Mouse (Mus musculus) MEL-GATA-1-ER (cell line): ENCODE measurements around the gene 4930442H23Rik.

ENCODE experiments used
- DNase-seq: peaks from one replicate; pipeline ENCODE4 v3.0.0-alpha.2; 2012; ENCODE audit warnings: low read depth; ENCODE audit errors: extremely low read depth

The 4930442H23Rik gene

DNA sequence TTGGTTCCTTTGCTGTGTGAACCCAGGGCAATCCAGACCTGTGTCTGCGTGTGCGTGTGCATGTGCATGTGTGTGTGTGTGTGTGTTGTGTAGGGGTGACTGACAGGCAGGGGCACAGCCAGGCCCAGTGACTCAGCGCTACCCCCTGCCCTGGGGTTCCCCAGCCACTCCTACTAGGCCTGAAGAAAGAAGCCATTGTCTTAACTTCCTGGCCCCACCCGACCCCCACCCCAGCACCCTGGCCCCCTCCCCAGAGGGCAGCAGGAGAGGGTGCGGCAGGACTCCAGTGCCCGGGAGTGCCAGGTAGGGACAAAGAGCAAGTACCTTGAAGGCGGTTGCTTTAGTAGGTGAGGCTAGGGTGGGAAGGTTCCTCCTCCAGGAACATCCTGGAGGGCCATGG lies 37.9 kb downstream of the 4930442H23Rik start:
- no peak for DNase-seq

DNA sequence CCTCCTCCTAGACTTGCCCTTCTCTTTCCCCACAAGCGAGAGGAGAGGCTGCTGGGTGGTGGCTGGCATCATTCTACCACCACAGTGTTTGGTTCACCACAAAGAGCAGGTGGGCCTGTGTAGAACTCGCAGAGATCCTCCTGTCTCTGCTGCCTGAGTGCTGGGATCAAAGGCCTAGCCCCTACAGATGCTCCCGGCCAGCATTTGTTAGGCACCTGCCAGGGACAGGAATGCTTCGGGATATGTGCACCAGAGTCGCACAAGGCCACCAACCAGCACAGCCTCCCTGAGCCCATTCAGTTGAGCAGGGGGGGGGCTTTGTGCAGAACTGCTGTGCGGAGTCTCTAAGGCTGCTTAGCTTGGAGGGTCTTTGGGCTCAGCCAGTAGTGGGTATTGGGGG lies 38.3 kb downstream of the 4930442H23Rik start:
- no peak for DNase-seq

DNA sequence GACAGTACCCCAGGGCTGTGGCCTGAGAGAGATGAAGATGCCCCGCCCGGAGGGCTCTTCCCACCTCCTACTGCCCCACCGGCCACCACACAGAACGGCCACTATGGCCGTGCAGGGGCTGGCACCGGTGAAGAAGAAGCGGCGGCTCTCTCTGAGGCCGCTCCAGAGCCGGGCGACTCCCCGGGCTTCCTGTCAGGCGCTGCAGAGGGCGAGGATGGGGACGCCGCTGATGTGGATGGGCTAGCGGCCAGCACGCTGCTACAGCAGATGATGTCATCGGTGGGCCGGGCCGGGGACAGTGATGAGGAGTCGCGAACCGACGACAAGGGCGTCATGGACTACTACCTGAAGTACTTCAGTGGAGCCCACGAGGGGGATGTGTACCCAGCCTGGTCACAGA lies 39.0 kb downstream of the 4930442H23Rik start:
- no peak for DNase-seq

DNA sequence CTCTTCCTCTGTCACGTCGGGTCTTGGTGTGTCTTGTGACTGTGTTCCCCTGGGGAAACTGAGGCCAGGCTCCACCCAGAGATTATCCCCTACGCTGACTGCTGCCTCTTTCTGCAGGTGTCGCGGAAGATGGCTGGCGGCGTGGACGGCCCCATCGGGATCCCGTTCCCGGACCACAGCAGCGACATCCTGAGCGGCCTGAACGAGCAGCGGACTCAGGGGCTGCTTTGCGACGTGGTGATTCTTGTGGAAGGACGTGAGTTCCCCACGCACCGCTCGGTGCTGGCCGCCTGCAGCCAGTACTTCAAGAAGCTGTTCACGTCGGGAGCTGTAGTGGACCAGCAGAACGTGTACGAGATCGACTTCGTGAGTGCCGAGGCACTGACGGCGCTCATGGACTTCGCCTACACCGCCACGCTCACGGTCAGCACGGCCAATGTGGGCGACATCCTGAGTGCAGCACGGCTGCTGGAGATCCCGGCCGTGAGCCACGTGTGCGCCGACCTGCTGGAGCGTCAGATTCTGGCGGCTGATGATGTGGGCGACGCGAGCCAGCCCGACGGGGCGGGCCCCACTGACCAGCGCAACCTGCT lies 39.7 kb downstream of the 4930442H23Rik start:
- DNase-seq = no peak

DNA sequence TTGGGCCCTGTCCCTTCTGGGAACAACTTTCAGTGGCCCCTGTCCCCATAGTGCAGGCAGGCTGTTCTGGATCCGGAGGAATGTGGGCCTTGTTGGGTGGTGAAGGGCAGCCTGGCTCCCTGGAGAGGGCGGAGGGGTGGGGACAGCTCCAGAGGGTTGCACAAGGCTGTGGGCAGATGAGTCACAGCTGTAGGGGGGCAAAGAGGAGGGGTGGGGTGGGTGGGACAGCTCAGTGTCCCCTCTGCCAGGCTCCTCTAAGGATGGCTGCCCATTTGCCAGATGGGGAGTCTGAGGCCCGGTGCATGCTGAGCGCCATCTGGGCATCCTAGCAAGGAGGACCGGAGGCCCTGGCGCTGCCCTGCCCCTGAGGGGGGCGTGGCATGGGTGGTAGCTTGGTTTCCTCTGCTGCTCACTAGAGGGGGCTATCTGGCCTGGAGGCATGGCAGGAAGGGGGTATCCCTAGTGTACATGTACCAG lies 40.5 kb downstream of the 4930442H23Rik start:
- DNase-seq = no peak

DNA sequence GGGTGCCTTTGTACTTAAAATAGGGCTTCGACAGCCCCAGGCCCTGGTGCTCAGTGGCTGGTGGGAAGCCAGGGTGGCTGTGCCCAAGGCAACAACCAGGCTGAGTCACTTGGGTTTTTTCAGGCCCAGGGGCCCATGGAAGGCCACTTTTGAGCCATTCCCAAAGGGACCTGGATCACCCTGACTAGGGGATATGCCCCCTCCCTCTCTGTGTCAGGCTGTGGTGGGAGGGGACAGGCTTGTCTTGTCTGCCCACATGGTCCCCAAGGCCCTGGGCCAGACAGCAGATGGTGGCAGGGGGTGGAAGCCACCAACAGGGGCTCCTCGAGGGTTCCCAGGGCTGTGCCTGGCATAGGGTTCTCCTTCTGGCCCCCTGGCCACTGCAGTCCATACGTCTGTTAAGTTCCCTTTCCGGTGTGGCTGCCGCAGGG lies 41.1 kb downstream of the 4930442H23Rik start:
- DNase-seq = no peak

DNA sequence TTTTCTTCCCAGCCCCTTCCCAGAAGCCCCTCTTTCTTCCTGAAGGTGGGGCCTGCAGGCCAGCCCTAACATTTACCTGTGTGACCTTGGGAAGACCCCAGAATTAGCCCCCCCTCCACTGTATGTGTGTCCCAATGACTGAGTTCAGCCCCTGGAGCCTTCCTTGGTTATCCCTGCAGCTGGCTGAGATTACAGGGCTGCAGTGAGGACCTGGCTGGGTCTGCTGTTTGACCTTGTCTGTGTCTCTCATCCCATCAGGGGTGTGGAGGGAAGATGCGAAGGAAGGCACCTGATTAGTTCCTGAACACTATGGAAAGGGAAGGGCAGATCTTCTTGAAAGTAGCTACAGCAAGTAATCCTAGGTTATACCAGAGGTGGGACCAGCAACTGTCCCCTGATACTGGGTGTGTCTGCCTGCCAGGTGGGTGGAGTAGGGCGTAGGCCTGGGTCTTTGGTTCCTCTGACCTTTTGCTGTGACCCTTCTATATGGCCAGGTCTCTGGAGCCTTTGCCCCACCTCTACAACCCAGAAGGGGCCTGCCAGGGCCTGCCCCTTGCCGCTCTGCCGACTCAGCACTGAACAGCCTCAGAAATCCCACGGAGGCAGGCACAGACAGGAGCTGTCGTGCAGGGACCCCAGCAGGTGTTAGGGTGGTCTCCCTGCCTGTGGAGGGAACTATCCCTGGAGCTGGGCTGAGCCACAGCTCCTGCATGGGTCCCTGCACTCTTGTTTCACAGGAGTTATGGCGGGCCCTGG lies 42.0 kb downstream of the 4930442H23Rik start:
- DNase-seq = no peak

DNA sequence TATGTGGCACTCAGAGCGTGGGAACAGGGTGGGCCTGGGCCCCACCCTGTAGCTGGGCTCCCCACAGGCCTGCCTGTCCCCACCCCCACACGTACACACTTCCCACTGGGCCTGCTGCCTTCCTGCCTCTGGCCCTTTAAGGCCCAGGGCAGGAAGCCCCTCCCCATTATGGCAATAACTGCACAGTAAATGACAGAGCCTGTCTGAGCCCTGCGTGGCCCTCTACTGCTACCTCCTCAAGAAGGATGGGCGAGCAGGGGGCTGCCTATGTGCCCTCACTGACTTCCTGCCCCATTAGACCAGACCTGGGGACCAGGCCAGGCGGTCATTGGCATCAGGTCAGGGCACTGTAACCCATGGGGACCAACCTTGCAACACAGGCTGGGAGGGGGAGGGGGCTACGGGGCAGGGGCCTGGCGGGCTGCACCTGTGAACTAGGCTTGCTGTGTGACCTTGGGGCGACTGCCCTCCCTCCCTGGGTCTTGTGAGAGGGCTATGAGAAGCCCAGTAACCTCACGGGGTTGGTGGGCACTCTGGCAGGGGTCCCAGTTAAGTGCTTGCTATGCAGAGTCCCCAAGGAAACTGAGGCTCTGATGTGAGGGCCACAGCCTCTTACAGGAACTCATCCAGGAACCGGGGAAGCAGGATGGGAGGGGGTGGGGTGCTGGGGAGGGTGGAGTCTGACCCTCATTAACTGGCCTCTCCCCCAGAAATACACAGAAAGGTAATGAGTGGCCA lies 42.8 kb downstream of the 4930442H23Rik start:
- DNase-seq = no peak

DNA sequence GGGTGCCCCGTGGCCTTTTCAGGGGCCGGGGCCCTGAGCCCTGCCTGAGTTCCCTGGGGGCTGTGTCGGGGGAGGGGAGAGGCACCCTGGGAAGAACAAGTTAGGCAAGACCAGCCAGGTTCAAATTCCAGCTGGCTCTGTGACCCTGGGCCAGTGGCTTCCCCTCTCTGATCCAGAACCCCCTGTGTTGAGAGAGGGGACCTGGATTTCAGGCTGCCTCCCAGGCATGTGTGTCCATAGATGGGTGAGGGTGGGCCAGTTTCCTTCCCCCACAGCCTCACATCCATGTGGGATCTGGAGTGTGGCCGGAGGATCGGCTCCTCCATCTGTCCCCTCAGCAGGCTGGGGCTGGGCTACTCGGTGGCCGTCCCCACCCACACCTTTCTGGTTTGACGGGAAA lies 43.6 kb downstream of the 4930442H23Rik start:
- no peak for DNase-seq

DNA sequence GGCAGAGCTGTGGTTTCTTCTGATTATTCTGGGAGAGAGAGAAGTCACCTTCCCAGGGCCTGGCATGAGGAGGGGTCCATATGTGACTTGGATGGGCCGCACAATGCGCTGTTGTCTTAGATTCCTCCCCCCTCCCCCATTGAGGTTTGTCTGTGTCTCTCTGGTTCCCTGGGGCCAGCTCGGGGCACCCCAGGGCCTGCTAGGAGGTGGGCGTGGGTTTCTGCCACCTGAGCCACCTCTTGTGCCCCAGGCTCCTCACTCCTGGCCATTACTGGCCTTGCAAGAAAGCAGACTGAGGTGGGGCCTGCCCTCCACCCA lies 44.2 kb downstream of the 4930442H23Rik start:
- DNase-seq = no peak

DNA sequence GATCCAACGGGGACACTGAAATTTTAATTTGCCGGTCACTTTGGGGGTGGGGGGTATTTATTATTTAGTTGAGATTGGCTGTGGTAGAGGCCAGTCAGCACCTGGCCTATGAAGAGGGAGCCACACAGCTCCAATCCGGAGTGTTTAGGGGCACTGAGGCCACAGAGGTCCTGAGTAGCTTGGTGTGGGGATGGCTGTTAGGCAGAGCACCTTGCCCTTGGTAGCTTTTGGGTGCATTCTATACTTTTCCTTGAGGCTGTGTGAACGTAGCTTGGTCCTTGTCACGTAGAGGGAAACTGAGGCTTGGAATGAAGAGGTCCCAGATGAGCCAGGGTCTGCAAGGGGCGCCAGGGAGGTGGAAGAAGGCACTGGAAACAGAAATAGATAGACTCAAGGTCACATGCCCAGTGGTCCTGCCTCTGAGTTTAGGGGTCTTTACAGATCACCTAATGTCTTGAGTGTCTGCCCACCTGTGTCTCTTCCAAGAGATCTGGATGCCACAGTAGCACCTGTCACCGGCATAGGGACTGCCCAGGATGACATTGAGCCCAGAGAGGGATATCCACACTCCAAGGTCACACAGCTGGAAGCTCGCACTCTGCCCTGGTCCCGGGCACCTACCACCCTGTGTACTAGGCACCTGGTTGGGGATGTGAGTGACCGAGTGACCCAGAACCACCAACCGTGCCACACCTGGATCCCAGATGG lies 44.7 kb downstream of the 4930442H23Rik start:
- DNase-seq = no peak

DNA sequence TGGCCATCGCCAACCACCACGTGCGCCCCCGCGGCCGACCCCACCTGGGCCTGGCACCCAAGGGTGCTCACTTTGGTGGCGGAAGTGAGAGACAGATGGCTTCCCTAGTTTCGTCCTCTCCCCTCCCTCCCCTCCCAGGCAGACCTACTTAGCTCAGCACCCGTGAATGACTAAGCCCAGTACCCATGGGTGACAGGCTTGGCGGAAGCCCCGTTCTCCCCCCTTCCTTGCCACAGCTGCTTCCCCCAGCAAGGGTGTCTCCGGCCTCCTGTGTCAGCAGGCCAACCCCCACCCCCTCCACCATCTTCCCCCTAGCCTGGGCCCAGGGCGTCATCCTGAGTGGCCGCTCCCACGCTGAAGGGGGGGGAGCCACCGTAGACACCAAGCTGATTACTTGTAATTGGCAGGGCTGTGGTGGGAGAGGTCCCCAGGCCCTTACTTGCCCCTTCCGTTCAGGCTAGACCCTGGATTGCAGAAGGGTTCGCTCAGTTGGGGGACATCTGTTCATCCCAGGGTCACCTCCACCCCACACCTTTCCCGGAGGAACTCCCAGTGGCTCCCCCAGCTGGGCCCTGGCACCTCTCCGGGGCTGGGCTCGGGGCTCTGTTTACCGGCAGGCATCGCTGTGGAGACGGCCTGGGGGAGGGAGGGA lies 45.4 kb downstream of the 4930442H23Rik start:
- no peak for DNase-seq

DNA sequence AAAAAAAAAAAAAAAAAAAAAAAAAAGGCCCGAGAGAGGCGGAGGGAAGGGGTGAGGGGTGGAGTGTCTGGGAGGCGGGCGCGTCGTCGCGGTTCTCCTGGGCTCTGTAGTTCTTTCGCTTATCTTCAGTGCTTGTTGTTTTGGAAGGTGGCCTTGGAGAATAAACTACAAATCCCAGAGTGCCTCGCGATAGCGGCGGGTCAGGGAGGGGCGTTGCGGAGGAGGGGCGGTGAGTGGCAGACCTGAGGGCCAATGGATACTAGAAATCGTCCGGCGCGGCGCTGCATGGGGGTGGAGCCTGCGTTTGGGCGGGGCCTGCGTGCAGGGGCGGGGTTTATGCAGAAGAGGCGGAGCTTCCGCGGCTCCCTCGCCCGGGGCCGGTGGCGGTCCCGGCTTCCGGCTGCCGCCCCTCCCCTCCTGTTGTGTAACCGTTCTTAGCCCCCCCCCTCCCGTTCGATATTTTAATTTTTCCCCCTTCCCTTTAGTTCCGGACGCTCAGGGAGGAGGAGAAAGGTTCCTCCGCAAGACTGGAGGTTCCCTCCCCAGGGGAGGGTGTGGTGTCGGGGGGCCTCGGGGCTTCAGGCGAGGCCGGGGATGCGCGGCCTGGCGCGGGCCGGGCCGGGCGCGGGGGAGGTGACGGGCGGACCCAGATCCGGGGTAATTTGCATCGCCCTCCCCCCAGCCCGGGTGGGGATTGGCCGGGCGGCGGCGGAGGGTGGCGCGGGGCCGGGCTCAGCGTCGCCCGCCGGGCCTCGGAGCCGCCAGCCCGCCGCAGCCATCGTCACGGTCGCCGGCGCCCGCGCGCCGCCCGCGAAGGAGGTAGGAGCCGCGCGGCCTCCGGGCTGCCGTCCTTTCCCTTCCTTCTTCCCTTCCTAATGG lies 46.2 kb downstream of the 4930442H23Rik start:
- peak; percentile 93 for DNase-seq

DNA sequence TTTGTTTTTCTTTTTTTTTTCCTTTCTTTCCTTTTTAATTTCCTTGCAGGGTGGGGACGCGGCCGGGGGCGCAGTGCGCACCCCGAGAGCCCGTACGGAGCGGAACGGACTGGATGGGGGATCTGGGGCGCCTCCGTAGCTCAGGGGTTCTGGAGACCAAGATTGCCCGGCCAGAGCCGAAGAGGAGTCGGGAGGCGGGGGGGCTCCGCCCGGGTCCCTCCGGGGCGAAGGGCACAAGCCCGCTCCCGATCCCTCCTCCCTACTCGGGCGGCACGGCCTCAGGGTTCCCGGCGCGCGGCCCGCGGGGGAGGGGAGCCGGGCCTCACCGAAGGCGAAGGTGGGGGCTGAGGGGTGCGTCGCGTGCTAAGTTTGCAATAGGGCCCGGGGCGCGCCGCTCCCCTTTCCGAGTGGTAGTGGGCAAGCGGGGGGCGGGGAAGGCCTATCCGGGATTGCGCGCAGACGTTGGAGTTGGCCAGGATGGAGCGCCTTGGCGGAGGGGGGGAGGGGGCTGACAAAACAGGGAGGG lies 46.9 kb downstream of the 4930442H23Rik start:
- DNase-seq = no peak

DNA sequence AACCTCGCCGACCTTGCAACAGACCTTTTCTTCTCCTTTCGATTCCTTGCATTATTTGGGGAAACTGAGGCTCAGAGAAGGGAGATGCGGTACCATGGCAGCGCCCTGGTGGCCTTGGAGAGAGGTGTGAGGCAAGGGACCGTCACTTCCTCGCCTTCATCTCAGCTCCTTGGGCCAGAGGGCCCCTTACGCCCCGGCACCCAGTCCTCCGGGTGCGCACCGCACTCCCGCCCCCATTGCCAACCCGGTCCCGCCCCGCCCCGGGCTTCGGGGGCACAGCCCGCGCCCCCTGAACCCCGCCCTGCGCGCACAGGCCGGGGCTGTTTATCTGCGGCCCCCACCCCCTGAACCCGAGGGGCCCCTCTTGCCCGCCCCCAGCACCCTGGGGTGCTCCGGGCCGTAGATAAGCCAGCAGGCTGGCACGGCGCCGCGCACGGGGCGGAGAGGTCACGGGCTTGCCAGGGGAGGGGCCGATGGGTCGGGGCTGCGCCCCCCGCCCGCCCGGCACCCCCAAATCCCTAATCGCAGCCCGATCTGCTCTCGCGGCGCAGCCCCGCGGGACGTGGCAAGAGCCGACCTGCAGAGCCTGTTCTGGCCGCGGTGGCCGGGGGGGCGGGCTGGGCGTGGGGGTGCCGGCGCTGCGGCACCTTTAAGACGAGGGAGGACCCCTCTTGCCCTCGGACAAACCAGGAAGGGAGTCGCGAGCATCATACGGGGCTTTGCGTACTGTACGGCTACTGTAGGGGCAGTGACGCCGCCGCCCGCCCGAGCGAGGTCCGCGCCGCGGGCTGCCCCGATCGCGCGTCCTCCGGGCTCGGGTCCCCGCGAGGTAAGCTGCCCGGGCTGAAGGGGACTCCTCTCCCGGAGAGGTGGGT lies 47.6 kb downstream of the 4930442H23Rik start:
- DNase-seq = peak; percentile 63

DNA sequence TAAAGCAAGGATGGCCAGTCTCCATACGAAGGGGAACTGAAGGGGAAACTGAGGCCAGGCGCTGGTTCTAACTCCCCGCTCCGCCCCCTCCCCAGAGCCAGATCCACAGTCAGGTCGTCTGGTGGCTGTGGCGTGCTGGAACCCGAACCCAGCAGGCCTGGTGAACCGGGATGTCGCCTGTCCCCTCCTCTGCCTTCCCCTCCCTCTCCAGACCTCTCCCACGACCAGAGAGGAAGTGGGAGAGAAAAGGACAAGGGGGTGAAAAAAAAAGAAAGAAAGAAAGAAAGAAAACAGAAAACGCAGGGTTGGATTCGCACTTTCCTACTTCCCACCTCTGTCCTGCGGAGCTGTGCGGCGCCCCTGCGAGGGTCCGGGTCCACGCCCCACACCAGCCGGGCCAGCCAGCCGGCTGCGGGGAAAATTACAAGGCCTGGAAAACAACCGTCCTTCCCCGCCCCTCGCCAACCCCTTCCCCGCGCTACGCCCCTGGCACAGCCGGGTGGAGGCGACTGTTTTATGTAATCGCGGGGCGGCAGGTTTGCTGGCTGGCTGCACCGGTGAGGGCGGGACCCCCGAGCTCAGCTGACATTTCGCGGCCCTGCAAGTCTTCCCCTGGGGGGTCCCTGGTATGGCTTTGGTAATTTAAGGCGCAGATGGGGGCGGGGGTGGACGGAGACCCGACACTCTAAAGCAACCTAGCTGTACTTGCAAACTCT lies 48.5 kb downstream of the 4930442H23Rik start, which contains the start of gene Zbtb7a:
Zbtb7a (plus strand) TSS at position 255 of the 716 bp plus-strand sequence.
- DNase-seq = no peak

DNA sequence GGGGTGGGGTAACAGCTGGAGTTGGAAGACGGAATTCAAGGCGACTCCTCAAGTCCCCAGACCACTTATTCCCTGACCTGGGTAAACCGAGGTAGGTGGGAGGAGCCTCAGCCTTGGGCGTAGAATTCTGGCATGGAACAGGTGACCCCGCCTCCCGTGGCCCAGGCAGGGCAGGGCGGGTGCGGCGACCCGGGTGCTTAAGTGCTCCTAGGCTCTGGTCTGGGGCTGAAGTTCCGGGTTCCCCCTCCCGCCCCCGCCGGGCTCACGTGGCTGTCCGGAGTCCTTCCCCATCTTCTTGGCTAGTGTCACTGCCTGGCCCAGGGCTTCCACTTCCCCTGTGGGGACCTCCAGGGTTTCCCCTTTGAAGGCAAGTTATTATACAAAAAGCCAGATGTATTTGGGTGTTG lies 49.5 kb downstream of the 4930442H23Rik start:
- peak; percentile 76 for DNase-seq
